Mouse (Mus musculus) layer of hippocampus, postnatal 10 days (tissue): ENCODE data around the gene Cd47. TPM values are rescaled to one million over a fixed set of nuclear protein-coding genes. Genes with fewer than 3 reads are reported as not detected.

ENCODE experiments used
- DNase-seq, 2 experiments: peaks; one replicate each; pipeline ENCODE4 v3.0.0; 2021; ENCODE audit warnings: low spot score in 2 of 2
- total RNA-seq, 2 experiments: library from RNA; stranded (reverse); gene quantifications; 2 replicates each; pipeline ENCODE4 v1.2.3; 2021

Gene Cd47
- total RNA-seq, 2 experiments from 2014 or later, result 214 to 228 TPM

- DNase-seq, result no peak
Observed at GRCm38 (mm10) chr16:49858907-49859853, 58.8 kb downstream of the Cd47 start.

- DNase-seq, result no peak
Observed at GRCm38 (mm10) chr16:49861986-49862385, 61.7 kb downstream of the Cd47 start.

GRCm38 (mm10) chr16:49866617-49867016 lies 66.3 kb downstream of the Cd47 start:
- DNase-seq, result no peak

GRCm38 (mm10) chr16:49868278-49868677 lies 67.9 kb downstream of the Cd47 start:
- DNase-seq, result no peak

- DNase-seq, result no peak
Observed at GRCm38 (mm10) chr16:49873918-49874317, 73.6 kb downstream of the Cd47 start.

- no peak for DNase-seq
Observed at GRCm38 (mm10) chr16:49874546-49874945, 74.2 kb downstream of the Cd47 start.

GRCm38 (mm10) chr16:49876291-49877030 lies 76.1 kb downstream of the Cd47 start:
- no peak for DNase-seq

GRCm38 (mm10) chr16:49877243-49877642 lies 76.9 kb downstream of the Cd47 start:
- no peak for DNase-seq

- DNase-seq, result no peak
Observed at GRCm38 (mm10) chr16:49878051-49878450, 77.7 kb downstream of the Cd47 start.

- DNase-seq, result no peak
Observed at GRCm38 (mm10) chr16:49886403-49887066, 86.2 kb downstream of the Cd47 start.

- DNase-seq, result no peak
Observed at GRCm38 (mm10) chr16:49887290-49887689, 87.0 kb downstream of the Cd47 start.

- no peak for DNase-seq
Observed at GRCm38 (mm10) chr16:49887811-49888564, 87.7 kb downstream of the Cd47 start.

GRCm38 (mm10) chr16:49889031-49889655 lies 88.8 kb downstream of the Cd47 start:
- DNase-seq, result no peak

- DNase-seq, result no peak
Observed at GRCm38 (mm10) chr16:49892252-49892651, 91.9 kb downstream of the Cd47 start.

- DNase-seq, result no peak
Observed at GRCm38 (mm10) chr16:49892945-49893344, 92.6 kb downstream of the Cd47 start.

- DNase-seq, result no peak
Observed at GRCm38 (mm10) chr16:49894624-49895023, 94.3 kb downstream of the Cd47 start.

- no peak for DNase-seq
Observed at GRCm38 (mm10) chr16:49896132-49896531, 95.8 kb downstream of the Cd47 start.

- no peak for DNase-seq
Observed at GRCm38 (mm10) chr16:49901395-49901794, 101.1 kb downstream of the Cd47 start.

GRCm38 (mm10) chr16:49902083-49902482 lies 101.8 kb downstream of the Cd47 start:
- DNase-seq, result no peak

- DNase-seq, result no peak
Observed at GRCm38 (mm10) chr16:49904248-49904930, 104.1 kb downstream of the Cd47 start.
